Mouse (Mus musculus): Measurements from ENCODE around the gene Zfp112.

DNA sequence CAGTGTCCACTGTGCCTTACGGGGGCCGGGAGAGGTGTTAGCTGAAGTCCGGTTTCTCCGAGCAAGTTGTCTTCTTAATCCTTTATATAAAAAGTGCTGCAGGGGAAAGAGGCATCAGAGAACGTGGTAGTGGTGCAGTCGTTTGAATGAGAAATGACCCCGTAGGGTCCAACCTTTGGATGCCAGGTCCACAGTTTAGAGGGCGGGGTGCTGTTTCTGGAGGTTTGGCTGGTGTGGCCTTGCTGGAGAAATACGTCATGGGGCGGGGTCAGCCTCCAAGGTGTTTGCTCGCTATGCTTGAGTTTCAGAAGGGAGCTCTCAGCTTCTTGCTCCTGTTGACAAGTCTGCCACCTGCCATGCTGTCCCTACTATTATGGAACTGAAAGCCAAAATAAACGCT is 887 bp downstream of the Zfp112 start:
- TF ChIP-seq CTCF (IDR thresholded peaks at IDR 0.05; ENCODE audit: borderline replicate concordance, insufficient read depth, low read length) (no peak), POLR2A (IDR thresholded peaks at IDR 0.05; ENCODE audit: low read depth, low read length) (0 out of 2 replicates have a peak, but pooled peaks have one; percentile 13)
